Mouse (Mus musculus): ENCODE measurements at regions not wholly inside any gene's neighbourhood (a gene's known extent, or its start where the extent isn't known, plus 50 kb on each side); places are given as distances from the start of the nearest gene placed in this dataset.

DNA sequence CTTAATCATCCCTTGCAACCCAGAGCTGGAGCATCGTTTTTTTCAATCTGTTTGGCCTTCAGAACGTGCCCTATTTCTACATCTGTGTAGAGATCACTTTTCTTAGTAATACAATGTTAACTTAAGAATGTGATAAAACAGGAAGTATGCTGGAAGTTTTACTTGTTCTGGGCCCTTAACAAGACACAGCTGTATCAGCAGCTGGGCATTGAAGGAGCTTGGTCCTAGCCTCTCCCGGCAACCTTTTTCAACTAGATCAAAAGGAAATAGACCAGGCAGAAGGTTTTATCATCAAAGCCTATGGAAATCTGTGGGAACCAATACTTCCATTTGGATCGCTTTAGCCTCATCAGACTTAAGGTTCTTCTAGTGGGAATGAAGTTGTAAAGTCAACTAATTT is 317.9 kb downstream of the Ndfip2 start:
- no peak for DNase-seq (ENCODE audit: low read depth, low spot score)

DNA sequence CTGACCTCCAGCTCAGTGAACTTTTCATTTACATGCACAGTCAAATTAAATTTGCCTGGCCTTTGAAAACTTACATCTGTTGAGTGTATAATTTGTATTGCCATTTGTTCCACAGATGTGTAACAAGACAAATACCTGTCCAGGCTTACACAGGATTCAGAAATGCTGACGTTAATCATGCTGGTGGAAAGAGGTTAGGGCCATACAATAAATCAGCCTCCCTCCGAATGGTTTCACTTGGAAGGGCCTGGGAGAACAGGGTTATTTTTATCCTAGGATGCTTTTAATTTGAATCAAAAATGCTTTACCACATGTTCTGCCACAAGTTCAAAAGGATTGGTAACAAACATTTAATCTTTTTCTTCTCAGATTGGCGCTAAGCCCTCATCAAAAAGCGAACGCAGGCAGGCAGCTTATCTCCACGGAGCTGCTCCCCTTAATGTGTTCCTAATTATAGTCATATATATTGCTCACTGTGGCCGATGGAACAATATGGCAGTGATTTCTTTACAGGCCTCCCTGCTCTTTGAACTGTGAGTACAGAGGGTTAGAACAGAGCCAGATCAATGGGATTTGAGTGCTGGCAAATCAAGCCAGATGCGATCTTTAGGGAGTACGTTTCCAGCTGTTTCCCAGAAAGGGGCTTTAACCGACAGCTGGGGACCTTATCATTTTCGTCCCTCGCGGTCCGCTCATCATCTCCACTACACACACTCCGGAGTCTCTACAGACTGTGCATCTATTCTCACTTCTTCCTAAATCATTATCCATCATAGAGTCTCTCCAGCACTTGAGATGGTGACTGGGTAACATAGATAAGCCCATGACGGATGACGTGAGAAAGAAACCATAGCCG is 313.9 kb downstream of the Ndfip2 start:
- DNase-seq (ENCODE audit: low read depth, low spot score) = no peak

DNA sequence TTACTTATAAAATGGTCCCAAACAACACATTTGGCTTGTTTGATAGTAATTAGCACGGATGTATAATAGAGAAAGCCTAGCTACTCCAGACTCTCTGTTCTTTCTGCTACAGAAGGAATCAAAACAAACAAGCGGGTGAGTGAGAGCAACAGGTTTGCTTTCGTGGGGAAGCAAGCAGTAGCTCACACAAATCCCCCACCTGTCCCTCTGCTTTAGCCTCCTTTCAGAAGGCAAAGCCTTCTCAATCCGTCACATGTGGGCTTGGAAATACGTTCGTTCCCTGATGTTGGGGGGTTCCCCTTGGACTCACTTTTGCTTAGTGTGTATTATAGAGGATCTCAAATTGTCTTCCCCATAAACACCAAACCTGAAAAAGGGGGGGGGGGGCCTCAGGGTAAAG is 311.8 kb downstream of the Ndfip2 start:
- no peak for DNase-seq (ENCODE audit: low read depth, low spot score)

DNA sequence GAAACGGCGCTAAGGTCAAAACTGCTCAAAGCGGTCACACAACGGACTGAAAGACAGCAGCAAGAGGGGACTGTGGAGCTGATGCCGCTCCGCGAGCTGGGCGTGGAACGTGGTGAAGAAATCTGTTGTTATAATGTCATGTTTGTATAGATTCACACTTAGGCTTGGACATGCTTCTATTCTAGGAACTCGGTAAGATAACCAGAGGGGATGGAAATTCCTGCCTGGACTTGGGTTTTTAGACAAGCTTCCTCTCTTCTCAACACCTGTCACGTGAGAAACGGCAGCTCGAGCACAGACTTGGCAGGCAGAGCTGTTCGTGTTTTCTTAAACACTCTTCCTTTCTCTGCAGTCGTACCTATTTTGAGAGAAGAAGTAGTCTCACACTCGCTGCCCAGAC is 307.5 kb downstream of the Ndfip2 start:
- no peak for DNase-seq (ENCODE audit: low read depth, low spot score)

DNA sequence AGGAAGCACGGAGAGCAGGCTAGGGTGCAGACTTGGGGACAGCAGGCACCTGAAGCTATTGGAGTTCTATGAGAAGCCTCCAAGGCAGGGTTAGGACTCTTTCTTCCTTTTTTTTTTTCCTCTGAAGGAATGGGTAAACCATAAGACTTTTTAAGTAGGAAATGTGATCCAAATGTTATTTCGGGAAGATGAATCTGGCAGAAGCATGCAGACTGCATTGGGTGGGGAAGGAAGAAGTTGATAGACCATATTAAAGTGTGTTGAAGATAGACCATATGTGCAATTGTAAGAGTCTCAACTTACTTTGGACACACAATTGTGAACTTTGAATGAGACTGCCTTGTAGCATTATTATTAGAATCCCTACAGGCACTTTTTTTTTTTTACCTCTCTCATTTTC is 304.5 kb downstream of the Ndfip2 start:
- no peak for DNase-seq (ENCODE audit: low read depth, low spot score)

DNA sequence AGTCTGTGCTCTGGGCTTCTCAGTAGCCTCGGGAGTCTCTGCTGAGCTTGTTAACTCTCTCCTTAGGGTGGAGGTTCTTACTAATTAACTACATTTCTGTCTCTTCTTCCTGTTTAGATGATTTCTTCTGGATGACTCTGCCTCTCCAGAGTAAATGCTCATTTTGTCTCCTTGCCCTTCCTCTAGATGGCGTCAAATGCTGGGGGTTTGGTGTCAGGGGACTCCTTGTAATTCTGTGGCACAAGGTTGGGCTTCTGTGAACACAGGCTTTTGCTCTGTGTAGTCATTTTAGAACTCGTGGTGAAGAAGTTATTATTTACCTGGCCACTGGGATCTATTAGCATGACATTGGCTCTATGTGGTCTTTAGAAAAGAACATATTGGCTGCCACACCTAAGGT is 298.4 kb downstream of the Ndfip2 start:
- DNase-seq (ENCODE audit: low read depth, low spot score) = peak; percentile 30

DNA sequence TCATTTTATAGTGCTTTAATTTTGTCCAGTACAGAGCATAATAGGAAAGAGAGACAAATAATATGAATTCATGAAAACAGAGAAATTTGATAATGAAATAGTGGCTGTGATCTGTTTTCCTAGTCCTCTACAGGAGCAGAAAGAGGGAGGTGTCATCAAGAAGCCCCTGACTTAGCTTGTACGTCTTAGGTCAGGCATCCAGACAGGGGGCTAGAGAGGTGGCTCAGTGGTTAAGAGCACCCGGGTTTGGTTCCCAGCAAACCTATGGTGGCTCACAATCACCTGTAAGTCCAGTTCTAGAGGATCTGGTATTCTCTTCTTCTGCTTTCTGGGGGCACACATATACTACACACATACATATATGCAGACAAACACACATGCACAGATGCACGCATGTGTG is 285.7 kb downstream of the Ndfip2 start:
- DNase-seq (ENCODE audit: low read depth, low spot score) = no peak

DNA sequence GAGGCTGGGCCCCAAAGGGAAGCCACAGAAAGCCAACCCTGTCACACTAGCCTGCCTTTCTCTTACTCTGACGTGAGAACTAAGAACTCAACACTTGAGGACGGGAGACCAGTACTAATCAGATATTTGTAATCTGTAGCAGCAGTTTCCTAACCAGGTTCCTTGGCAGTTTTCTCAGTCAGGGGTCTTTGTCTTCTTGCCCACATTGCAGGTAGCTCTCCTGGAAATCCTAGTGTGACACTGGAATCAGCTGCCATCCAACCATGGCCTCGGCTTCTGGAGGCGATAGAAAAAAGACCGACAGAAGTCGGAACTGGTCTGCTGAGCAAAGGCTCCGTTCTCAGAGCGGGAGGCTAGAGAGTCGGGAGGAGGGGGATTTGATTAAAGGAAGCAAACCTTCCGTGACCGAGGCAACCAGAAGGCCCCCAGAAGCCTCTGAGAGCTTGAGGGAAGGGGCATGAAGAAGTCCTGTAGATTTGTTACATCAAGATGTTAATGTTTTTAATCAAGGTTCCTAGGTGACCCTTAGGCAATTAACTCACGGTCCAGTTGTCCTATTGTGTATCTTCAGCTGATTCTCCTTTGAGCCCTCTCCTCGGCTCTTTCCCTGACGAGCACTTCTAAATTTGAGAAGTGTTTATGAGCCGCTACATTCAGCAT is 284.2 kb downstream of the Ndfip2 start:
- no peak for DNase-seq (ENCODE audit: low read depth, low spot score)

DNA sequence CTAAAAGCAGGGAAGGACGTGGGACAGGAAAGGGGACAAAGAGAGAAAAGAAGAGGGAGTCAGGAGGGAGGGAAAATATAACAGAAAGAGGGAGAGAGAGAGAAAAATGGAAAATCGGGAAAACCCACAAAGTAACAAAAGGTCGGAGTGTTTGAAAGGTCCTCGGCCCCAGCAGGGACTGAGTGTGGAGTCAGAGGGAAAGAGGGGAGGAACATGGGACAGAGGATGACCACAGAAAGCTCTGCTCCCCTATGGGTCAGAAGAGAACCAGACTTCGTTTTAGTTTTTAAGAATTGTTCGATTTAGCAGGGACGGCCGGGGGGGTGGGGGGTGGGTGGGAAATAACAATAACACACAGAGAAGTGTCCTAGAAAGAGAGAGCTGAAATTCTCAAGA is 283.7 kb downstream of the Ndfip2 start:
- no peak for DNase-seq (ENCODE audit: low read depth, low spot score)

DNA sequence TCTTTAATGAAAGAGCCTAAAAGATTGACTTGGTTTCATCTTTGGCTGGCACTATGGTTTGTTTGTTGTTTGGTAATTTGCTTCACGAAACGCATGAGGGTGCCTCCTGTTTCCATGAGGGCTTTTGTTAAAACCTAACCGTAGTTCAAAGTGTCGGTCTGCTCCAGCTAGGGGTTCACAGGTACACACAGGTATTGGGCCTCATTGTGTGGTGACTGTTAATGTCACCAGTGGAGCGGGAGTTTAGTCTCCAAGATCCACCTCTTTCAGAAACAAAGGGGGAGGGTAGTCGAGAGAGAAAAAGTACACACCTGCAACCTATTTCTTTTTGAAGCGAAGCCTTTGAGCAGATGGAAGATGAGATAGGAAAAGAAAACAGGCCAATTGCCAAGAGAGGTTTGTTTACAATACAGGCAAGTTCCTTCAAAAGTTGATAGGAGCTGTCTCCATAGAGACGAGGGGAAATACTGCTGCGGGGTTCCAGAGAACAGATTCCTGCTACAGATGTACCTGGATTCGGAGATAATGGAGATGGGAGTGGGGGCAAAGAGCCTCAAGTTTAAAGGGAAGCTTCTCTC is 273.9 kb downstream of the Ndfip2 start:
- DNase-seq (ENCODE audit: low read depth, low spot score) = no peak

DNA sequence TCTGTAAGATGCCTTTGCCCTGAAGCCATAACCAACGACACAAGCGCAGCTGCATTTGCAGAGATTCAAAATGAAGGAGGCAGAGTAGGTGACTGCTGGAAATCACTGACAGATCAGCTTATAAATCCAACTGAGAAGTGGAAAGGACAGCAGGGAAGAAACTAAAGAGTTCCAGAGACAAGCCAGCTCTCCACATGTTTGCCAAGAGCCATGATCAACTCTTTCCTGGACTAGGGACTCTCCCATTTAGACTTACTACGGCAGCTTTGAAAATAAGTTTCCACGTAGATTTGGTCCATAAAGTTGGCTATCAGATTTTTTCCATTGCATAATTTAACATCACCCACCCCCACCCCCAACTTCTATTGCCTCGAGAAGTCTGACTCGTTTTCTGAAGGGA is 269.7 kb downstream of the Ndfip2 start:
- DNase-seq (ENCODE audit: low read depth, low spot score) = no peak

DNA sequence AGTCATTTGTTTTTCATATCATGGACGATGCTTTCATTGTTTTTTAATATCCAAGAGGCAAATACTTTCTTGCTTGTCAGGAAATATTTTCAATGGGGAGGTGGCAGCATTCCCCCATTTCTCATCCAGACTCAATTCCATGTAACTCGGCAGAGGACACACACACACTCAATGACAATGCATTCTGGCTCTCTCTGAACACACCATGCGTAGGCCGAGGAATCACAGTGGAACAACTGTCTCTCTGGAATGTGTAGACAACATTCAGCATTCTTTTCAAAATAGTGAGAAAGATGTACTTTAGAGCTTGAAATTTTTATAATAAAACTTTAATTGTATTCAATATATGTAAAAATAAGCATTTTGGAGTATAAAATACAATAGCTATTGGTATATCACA is 265.5 kb downstream of the Ndfip2 start:
- no peak for DNase-seq (ENCODE audit: low read depth, low spot score)

DNA sequence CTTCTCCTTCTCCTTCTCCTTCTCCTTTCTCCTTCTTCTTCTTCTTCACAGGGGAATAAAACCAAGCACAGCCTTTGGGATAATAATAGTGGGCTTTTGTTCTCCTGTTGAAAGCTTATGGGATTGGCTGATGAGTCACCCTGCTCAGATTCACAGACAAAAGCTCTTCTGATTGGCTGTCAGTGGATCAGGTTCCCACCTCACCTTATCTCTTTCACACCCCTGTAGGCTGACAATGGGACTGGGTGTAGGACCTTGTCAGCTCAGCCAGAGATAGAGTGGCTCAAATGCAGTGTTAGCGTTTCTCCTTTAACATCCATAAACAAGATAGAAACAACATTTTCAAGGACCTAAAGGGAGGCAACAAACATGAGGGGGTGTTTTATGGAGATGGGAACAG is 263.9 kb downstream of the Ndfip2 start:
- no peak for DNase-seq (ENCODE audit: low read depth, low spot score)

DNA sequence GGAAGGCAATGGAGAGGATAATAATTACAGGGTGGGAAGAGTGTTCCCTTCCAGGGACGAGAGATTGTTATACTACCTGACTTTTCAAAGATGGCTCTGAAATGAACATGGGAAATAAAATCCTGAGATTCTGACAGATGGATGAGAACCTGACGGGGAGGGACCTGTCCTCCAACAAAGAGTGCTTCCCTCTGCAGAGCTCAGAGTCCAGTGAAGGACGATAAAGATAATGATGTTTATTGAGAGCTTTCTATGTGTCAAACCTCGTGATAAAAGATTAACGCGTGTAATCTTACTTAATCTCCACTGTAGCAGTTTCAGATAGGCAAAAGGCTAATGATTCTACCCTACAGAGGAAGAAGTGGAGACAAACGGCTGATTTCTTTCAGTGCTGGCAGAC is 260.3 kb downstream of the Ndfip2 start:
- DNase-seq (ENCODE audit: low read depth, low spot score) = no peak

DNA sequence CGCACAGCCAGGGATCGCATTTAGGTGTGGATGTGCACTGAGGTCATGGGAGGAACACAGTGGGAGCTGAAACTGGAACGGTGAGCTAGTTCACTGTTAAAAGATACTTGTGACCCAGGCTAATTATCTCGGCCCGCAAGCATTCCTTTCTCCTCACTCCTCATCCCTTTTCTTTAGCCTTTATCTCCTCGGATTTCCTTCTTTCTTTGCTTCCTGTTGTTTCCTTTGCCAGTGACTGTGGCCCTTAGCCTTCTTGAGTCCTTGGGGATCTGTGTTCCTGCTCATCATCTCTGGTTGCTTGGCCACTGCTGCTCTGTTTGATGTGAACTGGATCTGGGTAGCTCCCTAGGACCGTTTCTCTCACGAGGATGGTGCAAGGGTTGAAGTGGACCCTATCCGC is 256.0 kb downstream of the Ndfip2 start:
- DNase-seq (ENCODE audit: low read depth, low spot score) = no peak

DNA sequence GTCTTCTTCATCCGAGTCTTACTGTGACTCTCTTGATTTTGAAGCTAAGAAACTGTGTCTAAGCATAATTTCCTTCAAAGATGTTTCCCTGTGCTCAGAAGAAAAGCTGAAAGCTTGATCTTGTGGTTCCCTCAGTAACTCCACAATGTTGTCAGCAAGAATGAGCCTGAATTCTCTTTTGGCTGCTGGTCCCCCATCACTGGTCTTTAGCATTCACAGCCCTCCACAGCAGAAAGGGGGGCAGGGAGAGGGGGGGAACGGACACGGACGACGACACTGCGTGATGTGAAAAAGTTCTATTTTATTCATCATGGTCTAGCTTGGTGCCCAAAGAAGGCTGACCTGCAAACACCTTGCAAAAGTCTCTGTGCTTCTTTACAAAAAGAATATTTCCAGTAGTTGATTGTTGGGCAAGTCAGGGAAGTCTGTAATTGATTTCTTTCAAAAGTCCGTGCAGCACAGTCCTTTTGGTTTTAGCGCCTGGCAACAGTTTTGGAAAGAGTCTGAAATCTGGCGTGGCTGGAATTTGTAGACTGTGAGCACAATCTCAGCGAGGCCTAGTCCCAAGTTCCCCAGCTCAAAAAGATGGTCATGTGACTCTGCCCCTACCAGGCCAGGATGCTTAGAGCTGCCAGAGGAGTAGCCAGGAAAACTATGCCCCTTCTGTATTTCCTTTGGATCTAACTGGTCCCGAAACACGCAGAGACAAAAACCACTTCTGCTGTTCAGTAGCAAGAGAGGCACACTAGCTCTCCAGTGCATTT is 254.7 kb downstream of the Ndfip2 start:
- DNase-seq (ENCODE audit: low read depth, low spot score) = no peak

DNA sequence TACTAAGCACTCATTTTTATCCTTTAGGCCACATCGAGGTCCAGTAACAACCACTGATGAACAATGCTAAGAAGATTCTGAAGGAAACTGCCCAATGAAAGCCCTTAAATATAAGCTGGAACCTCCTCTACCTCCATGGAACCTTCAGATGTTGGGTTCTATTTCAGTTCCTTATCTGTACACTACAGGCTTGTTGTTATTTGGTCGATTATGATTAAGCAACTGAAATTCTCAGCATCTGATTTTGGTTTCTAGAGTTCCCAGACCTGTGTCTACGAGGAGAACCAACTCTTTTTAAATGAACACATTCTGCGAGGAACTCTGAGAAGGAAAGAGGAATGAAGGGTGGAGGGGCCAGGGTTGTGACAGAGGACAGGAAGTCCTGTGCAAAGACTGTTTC is 253.5 kb downstream of the Ndfip2 start:
- no peak for DNase-seq (ENCODE audit: low read depth, low spot score)

DNA sequence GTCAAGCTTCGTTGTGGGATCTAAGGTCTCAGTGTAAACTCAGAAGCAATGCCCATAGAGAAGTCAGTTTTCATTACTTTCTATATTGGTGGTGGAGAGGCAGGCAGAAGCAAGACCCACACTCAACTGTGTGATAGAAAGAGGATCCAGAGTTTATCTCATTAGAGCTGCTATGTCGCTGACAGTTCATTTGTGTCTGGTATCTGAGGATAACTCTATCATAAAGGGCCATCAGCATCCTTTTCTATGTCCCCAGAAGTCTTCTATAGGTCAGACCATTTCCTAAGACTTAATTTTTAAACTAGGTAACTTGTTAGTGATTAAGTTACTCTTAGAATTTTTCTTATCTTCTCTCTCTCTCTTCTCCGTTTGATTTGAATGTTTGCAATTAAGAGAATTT is 252.8 kb downstream of the Ndfip2 start:
- no peak for DNase-seq (ENCODE audit: low read depth, low spot score)

DNA sequence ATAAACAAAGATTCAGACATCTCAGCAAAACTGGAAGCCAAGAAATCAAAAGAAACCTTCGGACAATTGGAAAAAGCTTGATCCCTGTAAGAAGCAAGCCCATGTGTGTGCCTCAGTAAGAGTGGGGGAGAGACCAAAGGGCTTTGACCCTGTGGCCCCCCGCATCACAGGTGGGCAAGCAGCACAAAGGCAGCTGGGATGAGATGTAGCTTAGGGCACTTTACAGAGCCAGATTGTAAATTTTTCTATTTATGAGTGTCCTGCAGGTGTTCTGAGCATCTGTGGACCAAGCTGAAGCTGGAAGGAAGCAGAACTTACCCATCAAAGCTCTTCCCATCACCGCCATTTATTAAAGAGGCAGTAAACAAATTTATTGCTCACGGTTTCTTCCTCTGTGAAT is 246.9 kb downstream of the Ndfip2 start:
- DNase-seq (ENCODE audit: low read depth, low spot score) = peak; percentile 92

DNA sequence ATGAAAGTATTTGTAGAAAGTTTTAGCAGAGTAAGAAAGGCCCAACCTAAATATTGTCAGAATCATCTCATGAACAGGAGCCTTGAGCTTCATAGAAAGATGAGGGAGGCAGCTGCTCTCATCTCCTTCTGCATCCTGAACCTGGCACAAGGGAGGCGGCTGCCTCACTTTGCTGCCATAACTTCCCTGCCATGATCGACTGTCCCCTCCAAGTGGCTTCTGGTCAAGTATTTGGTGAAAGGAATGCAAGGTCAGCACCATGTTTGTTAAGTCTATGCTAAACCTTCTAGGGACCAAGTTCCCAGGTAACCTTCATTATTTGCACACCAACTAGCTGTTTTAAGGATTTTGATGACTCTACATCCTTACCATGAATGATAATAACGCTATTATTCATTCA is 246.0 kb downstream of the Ndfip2 start:
- DNase-seq (ENCODE audit: low read depth, low spot score) = peak; percentile 53

DNA sequence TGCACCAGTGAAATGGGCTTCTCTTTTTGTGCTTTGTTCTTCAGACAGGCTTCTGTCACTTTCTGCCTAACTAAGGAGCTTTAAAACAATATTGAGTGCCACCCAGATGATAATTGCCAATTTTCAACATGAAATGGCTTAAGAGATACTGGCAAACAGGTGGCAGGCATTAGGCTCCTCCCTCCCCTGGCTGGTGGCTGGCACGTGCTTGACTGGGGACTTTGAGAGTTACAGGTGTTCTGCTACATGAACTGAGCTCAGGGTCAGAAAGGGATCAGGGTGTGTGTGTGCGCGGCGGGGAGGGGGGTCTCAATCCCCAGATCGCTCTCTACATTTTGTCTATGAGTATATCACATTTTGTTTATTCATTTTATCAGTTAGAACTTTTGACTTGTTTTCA is 245.4 kb downstream of the Ndfip2 start:
- peak; percentile 81 for DNase-seq (ENCODE audit: low read depth, low spot score)

DNA sequence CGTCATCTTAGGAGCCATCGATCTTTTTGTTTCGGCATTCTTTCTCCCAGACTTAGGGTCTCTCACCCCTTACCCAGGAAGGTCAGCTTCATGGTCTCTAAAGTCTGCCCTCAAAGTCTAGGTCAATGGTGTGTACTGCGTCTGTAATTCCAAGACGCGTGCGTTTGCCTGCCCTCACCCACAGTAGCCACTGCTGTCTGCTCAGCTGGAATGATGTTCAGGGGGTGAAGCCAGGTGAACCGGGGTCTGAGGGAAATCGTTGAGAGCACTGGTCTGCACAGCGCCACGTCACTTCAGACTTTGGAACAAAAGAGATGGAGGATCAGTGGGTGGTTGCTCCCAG is 244.2 kb downstream of the Ndfip2 start:
- DNase-seq (ENCODE audit: low read depth, low spot score) = no peak

Measured in A20 (cell line).